Mouse (Mus musculus) v-Abl transformed pro-B cells (cell line): ENCODE measurements around the gene Trp53i13.

ENCODE experiments used
- in situ Hi-C, 2 experiments: fragments of 400-800 bp; cut with MboI; formaldehyde crosslinking; loops; one replicate each; pipeline ENCODE4 v1.15.1; 2025; ENCODE audit not compliant: unreplicated experiment in 2 of 2

Trp53i13 gene

GRCm38 (mm10) chr11:77467784-77468183 lies 48.0 kb downstream of the Trp53i13 start:
- in situ Hi-C loops, result loop anchor here (5.0 to 25.0 kb wide), 3 partner anchors 35 to 480 kb away; partner anchors contain the start of gene Slc6a4 (in 1 of the 2)

GRCm38 (mm10) chr11:77467157-77467556 lies 48.6 kb downstream of the Trp53i13 start:
- in situ Hi-C loops, result loop anchor here (5.0 to 25.0 kb wide), 3 partner anchors 35 to 480 kb away; partner anchors contain the start of gene Slc6a4 (in 1 of the 2)

- in situ Hi-C loops, result loop anchor here (5.0 to 25.0 kb wide), 3 partner anchors 36 to 479 kb away; partner anchors contain the start of gene Slc6a4 (in 1 of the 2)
Measured at GRCm38 (mm10) chr11:77466544-77466943, 49.2 kb downstream of the Trp53i13 start.

- in situ Hi-C loops, result loop anchor here (5.0 to 25.0 kb wide), 3 partner anchors 37 to 478 kb away; partner anchors contain the start of gene Slc6a4 (in 1 of the 2)
Measured at GRCm38 (mm10) chr11:77465111-77465510, 50.7 kb downstream of the Trp53i13 start.

GRCm38 (mm10) chr11:77464684-77465083 lies 51.1 kb downstream of the Trp53i13 start:
- in situ Hi-C loops, result loop anchor here (5.0 to 25.0 kb wide), 3 partner anchors 38 to 477 kb away; partner anchors contain the start of gene Slc6a4 (in 1 of the 2)

- in situ Hi-C loops, result loop anchor here (5.0 to 25.0 kb wide), 3 partner anchors 39 to 476 kb away; partner anchors contain the start of gene Slc6a4 (in 1 of the 2)
Measured at GRCm38 (mm10) chr11:77463786-77464185, 52.0 kb downstream of the Trp53i13 start.

GRCm38 (mm10) chr11:77463101-77463445 lies 52.7 kb downstream of the Trp53i13 start:
- in situ Hi-C loops, result loop anchor here (5.0 to 25.0 kb wide), 3 partner anchors 39 to 476 kb away; partner anchors contain the start of gene Slc6a4 (in 1 of the 2)

GRCm38 (mm10) chr11:77462283-77463100 lies 53.3 kb downstream of the Trp53i13 start, which contains the start of gene Coro6:
Gene Coro6, plus strand, starts transcription at chr11:77462411.
- in situ Hi-C loops, result loop anchor here (5.0 to 25.0 kb wide), 3 partner anchors 40 to 475 kb away; partner anchors contain the start of gene Slc6a4 (in 1 of the 2)

DNA sequence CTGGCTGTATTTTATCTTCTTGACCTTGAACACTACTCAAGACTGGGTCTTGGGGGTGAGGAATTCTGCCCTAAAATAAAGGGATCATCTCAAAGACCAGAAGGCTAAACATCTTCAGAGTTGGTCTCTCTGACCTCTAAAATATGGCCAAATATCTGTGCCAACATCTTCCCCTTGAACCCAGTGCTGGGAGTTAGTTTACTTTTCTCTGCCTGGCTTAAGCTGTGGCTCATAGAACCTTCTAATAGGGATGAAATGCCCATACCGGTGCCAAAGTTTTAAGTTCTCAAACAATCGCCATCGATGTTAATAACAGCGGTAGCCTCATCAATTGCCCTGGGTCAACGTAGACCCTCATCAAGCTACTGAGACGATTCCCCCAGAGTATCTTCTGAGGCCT lies 53.9 kb downstream of the Trp53i13 start:
- in situ Hi-C loops, result loop anchor here (5.0 to 25.0 kb wide), 3 partner anchors 40 to 475 kb away; partner anchors contain the start of gene Slc6a4 (in 1 of the 2)
